Mouse (Mus musculus) G1E (cell line): ENCODE results near the gene Lrrc10.

Experiments
- CTCF ChIP-seq: IDR thresholded peaks from 2 replicates; pipeline ENCODE4 v1.5.1; 2012; ENCODE audit warnings: low read depth, low read length, inconsistent platforms, mixed read lengths
- GATA1 ChIP-seq: IDR thresholded peaks from 2 replicates; pipeline ENCODE4 v1.6.1; 2012; ENCODE audit warnings: borderline replicate concordance, low read length, inconsistent platforms, mixed read lengths
- POLR2AphosphoS5 ChIP-seq: IDR thresholded peaks from 2 replicates; pipeline ENCODE4 v1.6.1; 2012; ENCODE audit warnings: low read depth, low read length, inconsistent platforms; ENCODE audit not compliant: insufficient replicate concordance
- TAL1 ChIP-seq: conservative IDR thresholded peaks from 2 replicates; pipeline ENCODE4 v1.6.1; 2012; ENCODE audit warnings: low read depth, low read length, inconsistent platforms, mixed read lengths

GRCm38 (mm10) chr10:116998716-116999455, 46.3 kb upstream of the Lrrc10 start:
- TF ChIP-seq CTCF (no peak), TAL1 (no peak), GATA1 (no peak), POLR2AphosphoS5 (no peak)
